Mouse (Mus musculus) megakaryocyte, embryonic 14.5 days (primary cell): Measurements from ENCODE around the gene Pcna. TPM values are rescaled to one million over a fixed set of nuclear protein-coding genes. Genes with fewer than 3 reads are reported as not detected.
A peak's percentile ranks its signal among the peaks of the same experiment; 100 is the strongest.

Experiments
- H3K27me3 ChIP-seq: replicated peaks from 2 replicates; pipeline ENCODE3; 2012; ENCODE audit warnings: inconsistent platforms
- H3K36me3 ChIP-seq: replicated peaks from 2 replicates; pipeline ENCODE3; 2012; ENCODE audit warnings: low read length, inconsistent platforms, mixed read lengths
- H3K4me1 ChIP-seq: 2 replicates; pipeline ENCODE4 v1.6.1; 2012; ENCODE audit warnings: inconsistent platforms
- H3K4me3 ChIP-seq: replicated peaks from 2 replicates; pipeline ENCODE3; 2012; ENCODE audit warnings: moderate library complexity, mild to moderate bottlenecking, inconsistent platforms
- H3K9me3 ChIP-seq: 2 replicates; pipeline ENCODE4 v1.6.1; 2012; ENCODE audit warnings: inconsistent platforms
- FLI1 ChIP-seq: IDR thresholded peaks from 2 replicates; pipeline ENCODE4 v1.6.1; 2012; ENCODE audit warnings: low read length, inconsistent platforms, mixed read lengths
- GATA1 ChIP-seq: IDR thresholded peaks from 3 replicates; pipeline ENCODE4 v1.6.1; 2012; ENCODE audit warnings: mixed read lengths, low read length, inconsistent platforms, borderline replicate concordance
- polyA plus RNA-seq: library from polyadenylated mRNA; stranded (reverse); fragments of >175 nt; gene quantifications from 2 replicates; pipeline ENCODE4 v1.2.3, GENCODE M21; 2012; ENCODE audit warnings: low replicate concordance; ENCODE audit not compliant: insufficient read depth

Pcna gene
- polyA plus RNA-seq, 1 experiment, result 19.1 TPM

DNA sequence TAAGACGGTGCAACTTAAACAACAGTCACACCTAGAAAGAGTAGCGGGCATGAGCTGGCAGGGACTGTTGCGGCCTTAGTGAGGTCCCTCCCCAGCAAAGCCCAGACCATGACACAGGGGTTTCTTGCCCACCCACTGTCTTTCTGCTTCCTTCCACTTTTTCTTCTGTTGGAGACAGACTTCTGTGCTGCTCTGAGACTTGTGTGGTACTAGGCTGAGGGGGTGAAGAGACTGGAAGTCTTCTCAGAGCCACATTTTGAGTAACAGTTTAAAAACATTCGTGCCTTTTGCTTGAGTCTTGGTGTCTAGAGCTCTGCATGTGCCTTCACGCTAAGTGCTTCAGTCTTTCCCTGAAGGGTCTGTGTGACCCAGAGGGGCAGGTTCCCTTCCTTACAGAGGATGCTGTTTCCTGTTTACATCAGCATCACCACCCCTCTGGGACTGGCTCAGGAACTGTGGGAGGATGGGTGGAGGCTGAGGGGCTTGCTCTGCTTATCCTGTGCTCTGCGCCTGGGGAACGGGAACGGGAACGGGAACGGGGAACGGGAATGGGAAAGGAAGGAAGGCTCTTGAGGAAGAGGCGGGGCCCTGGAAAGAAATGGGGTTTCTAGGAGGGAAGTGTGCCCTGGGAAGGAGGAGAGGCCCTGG lies 31.5 kb upstream of the Pcna start:
- Histone ChIP-seq H3K9me3 (no peaks in the 10 kb centered on the region), H3K4me1 (peaks cover 92% of the 10 kb centered on the region), H3K36me3 (peaks cover 68% of the 10 kb centered on the region), H3K27me3 (no peaks in the 10 kb centered on the region), H3K4me3 (peak overlapping the region; percentile 86)
- no peak for TF ChIP-seq FLI1

DNA sequence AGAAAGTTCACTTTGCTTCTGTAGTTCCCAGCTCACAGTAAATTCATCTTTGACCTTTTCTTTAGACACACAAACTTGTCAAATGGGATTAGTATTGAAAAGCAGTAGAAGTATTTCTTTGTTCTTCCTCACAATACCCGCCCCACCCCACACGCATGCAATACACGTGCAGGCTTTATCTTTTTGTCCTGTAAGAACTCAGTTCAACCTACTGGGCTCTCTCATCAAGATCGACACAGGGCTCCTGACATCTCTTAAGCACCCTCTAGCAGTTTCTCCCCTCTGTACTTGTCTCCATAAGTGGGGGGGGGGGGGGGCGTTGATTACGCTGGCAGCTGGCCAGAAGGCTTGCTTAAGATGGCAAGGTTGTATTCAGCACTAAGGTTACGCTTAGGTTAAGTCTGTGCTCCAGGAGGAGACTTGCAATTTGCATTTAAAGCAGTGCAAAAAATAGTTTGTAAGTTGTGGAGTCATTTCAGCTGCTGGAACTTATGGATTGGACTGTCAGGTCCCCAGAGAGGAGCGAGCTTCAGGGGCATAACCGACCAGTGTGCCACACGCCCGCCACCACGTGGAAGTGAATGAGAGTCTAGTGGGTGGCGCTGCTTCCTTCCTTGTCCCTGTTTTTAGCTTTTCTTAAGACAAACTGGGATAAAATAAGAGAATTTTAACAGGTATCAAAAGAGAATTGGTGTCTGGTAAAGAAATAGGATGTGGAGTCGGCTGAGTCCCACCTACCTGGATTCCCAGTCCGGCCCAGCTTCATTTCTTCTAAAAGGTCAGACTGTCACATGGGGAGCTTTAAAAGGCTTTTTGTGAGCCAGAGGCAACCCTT lies 30.3 kb upstream of the Pcna start:
- Histone ChIP-seq H3K4me1 (peaks cover 91% of the 10 kb centered on the region), H3K4me3 (peak overlapping the region; percentile 65), H3K27me3 (no peaks in the 10 kb centered on the region), H3K36me3 (peaks cover 73% of the 10 kb centered on the region), H3K9me3 (no peaks in the 10 kb centered on the region)
- TF ChIP-seq GATA1, result no peak
- no peak for TF ChIP-seq FLI1

- Histone ChIP-seq H3K9me3 (no peaks in the 10 kb centered on the region), H3K4me3 (peak overlapping the region; percentile 76), H3K4me1 (peaks cover 93% of the 10 kb centered on the region), H3K36me3 (peaks cover 74% of the 10 kb centered on the region), H3K27me3 (no peaks in the 10 kb centered on the region)
- TF ChIP-seq GATA1 (no peak), FLI1 (no peak)
Measured at GRCm38 (mm10) chr2:132282453-132283174, 29.5 kb upstream of the Pcna start.

GRCm38 (mm10) chr2:132281560-132282452 lies 28.7 kb upstream of the Pcna start:
- Histone ChIP-seq H3K27me3 (no peaks in the 10 kb centered on the region), H3K4me1 (peaks cover 95% of the 10 kb centered on the region), H3K9me3 (no peaks in the 10 kb centered on the region), H3K4me3 (peak overlapping the region; percentile 84), H3K36me3 (peaks cover 77% of the 10 kb centered on the region)
- TF ChIP-seq GATA1 (no peak), FLI1 (no peak)

- peak overlapping the region; percentile 64 for H3K4me3 ChIP-seq
- no peak for TF ChIP-seq GATA1
- TF ChIP-seq FLI1, result no peak
- H3K4me1 ChIP-seq, result peaks cover 96% of the 10 kb centered on the region
- H3K36me3 ChIP-seq, result peaks cover 79% of the 10 kb centered on the region
- no peaks in the 10 kb centered on the region for H3K9me3 ChIP-seq
- H3K27me3 ChIP-seq, result no peaks in the 10 kb centered on the region
Measured at GRCm38 (mm10) chr2:132280518-132281120, 27.5 kb upstream of the Pcna start.

DNA sequence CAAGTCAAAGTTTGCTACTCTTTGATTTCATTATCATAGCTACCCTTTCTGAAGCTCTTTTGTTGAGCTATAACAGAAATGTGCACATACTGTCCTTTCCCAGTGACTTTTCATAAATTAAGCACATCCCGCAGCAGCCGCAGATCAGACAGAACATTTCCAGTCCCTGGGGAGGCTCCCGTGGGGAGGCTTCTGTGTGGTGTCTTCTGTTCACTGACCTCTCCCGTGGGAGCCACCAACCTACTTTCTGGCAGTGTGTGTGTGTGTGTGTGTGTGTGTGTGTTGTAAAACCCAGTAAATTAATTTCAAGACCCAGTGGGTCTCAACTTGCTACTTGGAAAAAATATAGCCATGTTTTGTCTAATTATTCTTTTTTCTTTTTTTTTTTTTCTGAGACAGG lies 26.9 kb upstream of the Pcna start:
- Histone ChIP-seq H3K4me3 (no peak overlapping the region), H3K36me3 (peaks cover 79% of the 10 kb centered on the region), H3K27me3 (no peaks in the 10 kb centered on the region), H3K4me1 (peaks cover 93% of the 10 kb centered on the region), H3K9me3 (no peaks in the 10 kb centered on the region)
- TF ChIP-seq GATA1 (no peak), FLI1 (no peak)

DNA sequence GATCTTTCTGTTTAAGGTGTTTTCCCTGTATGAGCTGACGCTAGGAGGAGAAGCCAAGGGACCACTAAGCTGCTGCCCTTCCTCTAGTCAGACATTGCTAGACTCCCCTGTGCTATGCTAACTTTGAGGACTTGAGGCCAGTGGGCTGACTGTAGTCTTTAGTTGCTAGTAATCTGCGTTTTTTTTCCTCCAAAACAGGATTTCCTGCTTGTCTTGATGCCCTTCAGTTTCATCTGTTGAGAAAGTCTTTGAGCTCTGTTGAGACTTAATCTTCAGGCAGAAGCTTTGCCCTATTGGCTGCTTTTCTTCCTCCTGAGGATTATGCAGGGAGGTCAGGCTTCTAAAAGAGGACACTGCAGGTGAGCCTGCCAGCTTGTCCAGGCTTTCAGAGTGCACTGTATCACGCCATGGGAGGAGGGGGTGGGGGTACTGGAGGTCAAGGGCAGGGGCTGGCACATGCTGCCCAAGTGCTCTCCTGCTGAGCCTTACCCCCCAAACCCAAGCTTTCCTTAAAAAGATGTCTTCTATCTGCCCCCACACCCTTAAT lies 26.3 kb upstream of the Pcna start:
- H3K36me3 ChIP-seq, result peaks cover 77% of the 10 kb centered on the region
- H3K27me3 ChIP-seq, result no peaks in the 10 kb centered on the region
- peak overlapping the region; percentile 69 for H3K4me3 ChIP-seq
- H3K4me1 ChIP-seq, result peaks cover 92% of the 10 kb centered on the region
- H3K9me3 ChIP-seq, result no peaks in the 10 kb centered on the region
- TF ChIP-seq FLI1 (no peak), GATA1 (no peak)

GRCm38 (mm10) chr2:132278273-132278853 lies 25.2 kb upstream of the Pcna start:
- peaks cover 92% of the 10 kb centered on the region for H3K4me1 ChIP-seq
- H3K36me3 ChIP-seq, result peaks cover 75% of the 10 kb centered on the region
- TF ChIP-seq FLI1, result no peak
- TF ChIP-seq GATA1, result no peak

More at GRCm38 (mm10) chr2:132278273-132278853, 25.2 kb upstream of the Pcna start:
- no peaks in the 10 kb centered on the region for H3K9me3 ChIP-seq
- peak overlapping the region; percentile 43 for H3K4me3 ChIP-seq
- H3K27me3 ChIP-seq, result no peaks in the 10 kb centered on the region
